Mouse (Mus musculus) kidney, adult 2 months (tissue): ENCODE data around the gene Cryzl1.

Experiments used
- CTCF ChIP-seq: fragments of 200-500 bp; conservative IDR thresholded peaks from 2 replicates; pipeline ENCODE4 v1.5.1; 2011; ENCODE audit warnings: low read depth, mild to moderate bottlenecking, control low read depth, low read length, moderate library complexity, mixed read lengths; ENCODE audit not compliant: insufficient read depth, insufficient read length
- POLR2A ChIP-seq: fragments of 200-500 bp; IDR thresholded peaks from one replicate; pipeline ENCODE4 v1.6.1; 2011; ENCODE audit warnings: low read depth, low read length, control low read depth

GRCm38 (mm10) chr16:91661397-91661796 lies 67.4 kb downstream of the Cryzl1 start:
- TF ChIP-seq CTCF (no peak), POLR2A (no peak)
